Mouse (Mus musculus) c-Kit-positive CD71-positive TER-119-negative erythroid progenitor cells, embryonic 14.5 days (primary cell): ENCODE results near the gene H2-Q4.
A peak's percentile ranks its signal among the peaks of the same experiment; 100 is the strongest.
"Not testable (repeated sequence)": the region's sequence is repeated elsewhere in the genome, so short reads cannot be mapped to it uniquely, and the experiment has no call there.

Experiments
- DNase-seq: peaks from one replicate; pipeline ENCODE4 v3.0.0-alpha.2; 2013; ENCODE audit warnings: low read depth

H2-Q4 gene

GRCm38 (mm10) chr17:35379369-35379728, at the start of gene H2-Q4:
Gene H2-Q4, plus strand, starts transcription at chr17:35379617.
- peak; percentile 54 for DNase-seq

- not testable (repeated sequence) for DNase-seq
Observed at GRCm38 (mm10) chr17:35329714-35330113, 49.7 kb upstream of the H2-Q4 start.

GRCm38 (mm10) chr17:35331546-35331945, 47.9 kb upstream of the H2-Q4 start:
- DNase-seq = not testable (repeated sequence)

- no peak for DNase-seq
Observed at GRCm38 (mm10) chr17:35342071-35342671, 37.2 kb upstream of the H2-Q4 start, which contains the start of gene H2-Q2. Gene H2-Q2, plus strand, starts transcription at chr17:35342242.

- no peak for DNase-seq
Observed at GRCm38 (mm10) chr17:35342711-35343476, 36.5 kb upstream of the H2-Q4 start.

GRCm38 (mm10) chr17:35347659-35348058, 31.8 kb upstream of the H2-Q4 start:
- DNase-seq = not testable (repeated sequence)

GRCm38 (mm10) chr17:35353275-35353674, 26.1 kb upstream of the H2-Q4 start:
- not testable (repeated sequence) for DNase-seq

GRCm38 (mm10) chr17:35354071-35354470, 25.3 kb upstream of the H2-Q4 start:
- DNase-seq = no peak

- no peak for DNase-seq
Observed at GRCm38 (mm10) chr17:35357086-35357485, 22.3 kb upstream of the H2-Q4 start.

GRCm38 (mm10) chr17:35358763-35359469, 20.5 kb upstream of the H2-Q4 start:
- no peak for DNase-seq

- no peak for DNase-seq
Observed at GRCm38 (mm10) chr17:35359470-35359862, 20.0 kb upstream of the H2-Q4 start.

- DNase-seq = no peak
Observed at GRCm38 (mm10) chr17:35379729-35380451, 473 bp downstream of the H2-Q4 start.

GRCm38 (mm10) chr17:35389796-35390195, 10.4 kb downstream of the H2-Q4 start:
- DNase-seq = not testable (repeated sequence)

- DNase-seq = not testable (repeated sequence)
Observed at GRCm38 (mm10) chr17:35392671-35393070, 13.3 kb downstream of the H2-Q4 start.

GRCm38 (mm10) chr17:35393864-35394800, 14.7 kb downstream of the H2-Q4 start:
- not testable (repeated sequence) for DNase-seq

GRCm38 (mm10) chr17:35396956-35397355, 17.5 kb downstream of the H2-Q4 start:
- not testable (repeated sequence) for DNase-seq

- not testable (repeated sequence) for DNase-seq
Observed at GRCm38 (mm10) chr17:35413057-35413456, 33.6 kb downstream of the H2-Q4 start.

- not testable (repeated sequence) for DNase-seq
Observed at GRCm38 (mm10) chr17:35415273-35416129, 36.1 kb downstream of the H2-Q4 start.

- no peak for DNase-seq
Observed at GRCm38 (mm10) chr17:35418772-35419171, 39.4 kb downstream of the H2-Q4 start.

GRCm38 (mm10) chr17:35419564-35419963, 40.1 kb downstream of the H2-Q4 start:
- not testable (repeated sequence) for DNase-seq
